Mouse (Mus musculus) intestine, embryonic 16.5 days (tissue): ENCODE results near the gene Map9. TPM values are rescaled to one million over a fixed set of nuclear protein-coding genes. Genes with fewer than 3 reads are reported as not detected.
"Not testable (repeated sequence)": the region's sequence is repeated elsewhere in the genome, so short reads cannot be mapped to it uniquely, and the experiment has no call there.

Source experiments
- ATAC-seq: fragments of 200-750 bp; cut with Nextera tagmentation; 2 replicates; pipeline ENCODE4 v1.8.0; 2017; ENCODE audit warnings: moderate TSS enrichment, moderate library complexity
- H3K27ac ChIP-seq: fragments of 300-500 bp; sonication (generic); 2 replicates; pipeline ENCODE4 v1.5.1; 2014; ENCODE audit warnings: mild to moderate bottlenecking, low read length
- H3K27me3 ChIP-seq: fragments of 300-500 bp; sonication (generic); replicated peaks from 2 replicates; pipeline ENCODE4 v1.6.1; 2014; ENCODE audit warnings: low read length, control low read depth, mixed read lengths; ENCODE audit not compliant: control insufficient read depth, insufficient read depth
- H3K36me3 ChIP-seq: fragments of 300-500 bp; sonication (generic); 2 replicates; pipeline ENCODE4 v1.6.1; 2014; ENCODE audit warnings: low read length, control low read depth; ENCODE audit not compliant: control insufficient read depth, insufficient read depth
- H3K4me1 ChIP-seq: fragments of 300-500 bp; sonication (generic); 2 replicates; pipeline ENCODE4 v1.6.1; 2014; ENCODE audit warnings: low read length, control low read depth, mixed read lengths; ENCODE audit not compliant: control insufficient read depth, insufficient read depth
- H3K4me2 ChIP-seq: fragments of 300-500 bp; sonication (generic); 2 replicates; pipeline ENCODE4 v1.6.1; 2014; ENCODE audit warnings: low read depth, low read length, control low read depth
- H3K4me3 ChIP-seq: fragments of 300-500 bp; sonication (generic); 2 replicates; pipeline ENCODE4 v1.5.1; 2014; ENCODE audit warnings: mild to moderate bottlenecking, low read length
- H3K9ac ChIP-seq: fragments of 300-500 bp; sonication (generic); 2 replicates; pipeline ENCODE4 v1.6.1; 2014; ENCODE audit warnings: low read depth, low read length
- H3K9me3 ChIP-seq: fragments of 300-500 bp; sonication (generic); 2 replicates; pipeline ENCODE4 v1.6.1; 2016; ENCODE audit warnings: low read length, control low read depth; ENCODE audit not compliant: control insufficient read depth
- WGBS: fragments of 180-500 bp; shearing (Covaris S2); extraction: QIAGEN DNeasy Blood & Tissue Kit; methylation state at CpG from one replicate; pipeline ENCODE4 v1.1.7; 2014; 5-methylcytosine and 5-hydroxymethylcytosine counted together
- polyA plus RNA-seq: library from polyadenylated mRNA; unstranded; fragments of >200 nt; fragmentation: Nextera tagmentation; extraction: Ambion mirVana; gene quantifications from 2 replicates; pipeline ENCODE4 v1.2.1, GENCODE M21; 2015

Gene Map9
- 4.5 and 4.7 TPM in 2 replicates for polyA plus RNA-seq

DNA sequence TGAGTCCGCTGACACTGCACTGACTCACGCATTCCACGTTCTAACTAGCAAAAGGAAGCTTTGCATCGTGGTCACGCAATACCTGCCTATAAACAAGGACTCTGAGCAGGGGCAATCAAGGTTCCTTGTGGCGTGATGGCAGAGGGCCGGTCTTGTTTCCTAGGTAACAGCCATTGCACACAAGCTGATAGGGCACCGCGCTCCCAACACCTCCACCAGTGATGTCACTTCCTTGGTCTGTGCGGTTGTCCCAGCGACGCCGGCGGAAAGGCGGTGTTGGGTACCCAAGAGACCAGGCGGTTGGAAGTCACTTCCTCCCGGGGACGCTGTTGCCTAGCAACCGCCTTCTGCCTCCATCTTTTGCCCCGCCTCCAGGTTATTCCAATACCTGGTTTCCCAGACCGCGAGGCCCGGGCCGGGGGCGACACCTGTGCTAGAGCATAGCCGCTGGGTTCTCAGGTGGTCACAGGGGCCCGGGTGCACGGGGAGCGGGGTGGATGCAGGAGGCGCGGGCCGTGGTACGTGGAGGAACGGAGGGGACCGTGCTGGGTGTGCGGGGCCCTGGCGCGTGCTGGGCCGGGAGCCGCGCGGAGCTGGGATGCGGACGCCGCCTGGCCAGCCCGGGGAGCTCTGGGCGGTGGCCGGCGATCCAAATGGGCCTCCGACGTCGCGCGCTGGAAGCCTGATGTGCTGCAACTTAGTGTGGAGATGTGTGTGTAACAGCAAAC is at the start of gene Map9:
Map9 (plus strand) TSS at position 248 of the 728 bp plus-strand sequence.
- peak within 1 kb of the TSS; percentile 70 for H3K9ac ChIP-seq

DNA sequence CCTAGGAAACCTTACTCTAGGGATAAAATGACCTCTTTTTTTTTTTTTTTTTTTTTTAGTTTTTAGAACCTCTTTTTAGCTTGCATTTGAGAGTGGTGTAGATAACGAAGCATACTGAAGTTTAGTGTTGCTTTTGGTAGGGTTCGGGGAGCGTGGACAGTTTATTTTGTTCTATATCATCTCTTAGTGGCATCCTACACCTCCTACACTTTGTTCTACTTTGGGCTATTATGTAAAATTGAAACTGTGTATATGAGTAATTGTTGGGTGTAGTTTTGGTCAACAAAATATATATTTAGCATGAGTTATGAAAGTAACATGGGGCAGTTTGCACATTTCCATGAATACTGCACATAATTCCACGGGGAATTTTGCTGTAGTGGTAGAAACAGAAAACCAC is 42.1 kb upstream of the Map9 start:
- 93% methylated on average over 4 of the region's 4 CpGs for WGBS
- no peak for ATAC-seq

More for the DNA sequence above, at the start of gene Map9:
- Histone ChIP-seq H3K27me3 (no peaks in the 10 kb centered on the region), H3K36me3 (no peaks in the 10 kb centered on the region), H3K9me3 (no peaks in the 10 kb centered on the region), H3K4me3 (peak within 1 kb of the TSS; percentile 79), H3K27ac (no peak within 1 kb of the TSS), H3K4me2 (peak within 1 kb of the TSS; percentile 85), H3K4me1 (peaks cover 3% of the 10 kb centered on the region; the same call in 1 of the 2 replicates)
- ATAC-seq, result peak; percentile 100
- under 1% methylated on average over 54 of the region's 54 CpGs for WGBS

DNA sequence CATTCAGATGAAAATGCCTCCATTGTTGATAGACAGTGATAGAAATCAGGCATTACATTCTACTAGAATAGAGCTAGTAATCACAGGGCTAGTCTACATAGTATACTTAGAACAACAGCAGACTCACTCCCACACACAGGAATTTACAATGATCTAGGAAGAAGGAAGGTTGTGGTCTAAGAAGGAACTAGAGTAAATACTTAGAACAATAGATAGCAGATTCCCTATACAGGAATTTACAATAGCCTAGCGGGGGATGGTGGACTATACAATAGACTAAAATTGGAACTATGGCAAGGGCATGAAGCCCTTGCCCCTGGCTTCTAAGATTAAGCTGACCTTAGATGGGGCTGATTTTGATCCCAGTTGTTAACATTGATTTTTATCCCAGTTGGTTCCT is 31.1 kb upstream of the Map9 start:
- H3K27me3 ChIP-seq, H3K4me2 ChIP-seq, H3K9ac ChIP-seq, H3K9me3 ChIP-seq, H3K36me3 ChIP-seq, ATAC-seq, H3K4me1 ChIP-seq, H3K4me3 ChIP-seq, H3K27ac ChIP-seq: not testable (repeated sequence)
- 89% methylated on average over 1 of the region's 1 CpGs for WGBS

More for the DNA sequence above, 42.1 kb upstream of the Map9 start:
- Histone ChIP-seq H3K4me3 (no peak overlapping the region), H3K27me3 (no peaks in the 10 kb centered on the region), H3K27ac (no peak overlapping the region), H3K9me3 (no peaks in the 10 kb centered on the region), H3K4me1 (no peaks in the 10 kb centered on the region), H3K9ac (no peak overlapping the region), H3K4me2 (no peak overlapping the region), H3K36me3 (no peaks in the 10 kb centered on the region)

DNA sequence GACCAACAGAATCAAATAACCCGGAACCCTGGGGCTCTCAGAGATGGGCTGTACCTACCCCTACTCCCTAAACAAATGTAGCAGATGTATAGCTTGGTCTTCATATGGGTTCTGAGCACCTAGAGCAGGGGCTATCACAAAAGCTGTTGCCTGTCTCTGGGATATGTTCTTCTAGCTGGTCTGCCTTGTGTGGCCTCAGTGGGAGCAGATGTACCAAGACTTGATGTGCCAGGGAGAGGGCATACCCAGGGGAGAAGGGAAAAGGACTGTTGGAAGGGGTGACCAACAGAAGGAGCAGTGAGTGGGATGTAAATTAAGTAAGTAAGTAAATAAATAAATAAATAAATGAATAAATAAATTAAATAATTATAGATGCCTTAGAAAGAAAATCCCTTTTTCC is 25.8 kb upstream of the Map9 start:
- Histone ChIP-seq H3K9ac (no peak overlapping the region), H3K4me1 (peaks cover 6% of the 10 kb centered on the region; the same call in 1 of the 2 replicates), H3K9me3 (no peaks in the 10 kb centered on the region), H3K4me2 (no peak overlapping the region), H3K27me3 (no peaks in the 10 kb centered on the region), H3K36me3 (no peaks in the 10 kb centered on the region), H3K27ac (no peak overlapping the region), H3K4me3 (no peak overlapping the region)
- ATAC-seq, result no peak
- 96% methylated on average over 1 of the region's 1 CpGs for WGBS

DNA sequence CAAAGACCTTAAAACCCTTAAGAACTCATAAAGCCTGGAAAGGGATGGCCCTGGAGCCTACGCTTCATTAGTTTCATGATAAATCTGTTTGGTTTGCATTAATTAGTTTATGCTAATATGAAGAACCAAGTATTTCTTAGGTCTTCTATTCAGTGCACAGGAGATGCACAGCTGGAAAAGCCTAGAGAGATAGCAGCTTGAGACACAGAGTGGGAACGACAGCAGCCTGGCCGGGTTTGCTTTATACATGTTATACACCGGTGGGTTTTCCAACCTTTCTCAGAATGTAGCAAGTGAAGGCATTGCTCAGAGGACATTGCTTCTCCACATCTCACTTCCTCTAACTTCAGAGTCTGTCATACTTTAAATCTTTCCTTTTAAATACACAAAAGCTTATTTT is 25.3 kb upstream of the Map9 start:
- no peak overlapping the region for H3K4me2 ChIP-seq
- 65% methylated on average over 4 of the region's 4 CpGs for WGBS
- H3K27ac ChIP-seq, result no peak overlapping the region
- no peaks in the 10 kb centered on the region for H3K9me3 ChIP-seq
- ATAC-seq, result no peak
- no peak overlapping the region for H3K9ac ChIP-seq
- H3K4me3 ChIP-seq, result no peak overlapping the region
- H3K36me3 ChIP-seq, result no peaks in the 10 kb centered on the region
- H3K4me1 ChIP-seq, result peaks cover 6% of the 10 kb centered on the region; the same call in 1 of the 2 replicates
- no peaks in the 10 kb centered on the region for H3K27me3 ChIP-seq

DNA sequence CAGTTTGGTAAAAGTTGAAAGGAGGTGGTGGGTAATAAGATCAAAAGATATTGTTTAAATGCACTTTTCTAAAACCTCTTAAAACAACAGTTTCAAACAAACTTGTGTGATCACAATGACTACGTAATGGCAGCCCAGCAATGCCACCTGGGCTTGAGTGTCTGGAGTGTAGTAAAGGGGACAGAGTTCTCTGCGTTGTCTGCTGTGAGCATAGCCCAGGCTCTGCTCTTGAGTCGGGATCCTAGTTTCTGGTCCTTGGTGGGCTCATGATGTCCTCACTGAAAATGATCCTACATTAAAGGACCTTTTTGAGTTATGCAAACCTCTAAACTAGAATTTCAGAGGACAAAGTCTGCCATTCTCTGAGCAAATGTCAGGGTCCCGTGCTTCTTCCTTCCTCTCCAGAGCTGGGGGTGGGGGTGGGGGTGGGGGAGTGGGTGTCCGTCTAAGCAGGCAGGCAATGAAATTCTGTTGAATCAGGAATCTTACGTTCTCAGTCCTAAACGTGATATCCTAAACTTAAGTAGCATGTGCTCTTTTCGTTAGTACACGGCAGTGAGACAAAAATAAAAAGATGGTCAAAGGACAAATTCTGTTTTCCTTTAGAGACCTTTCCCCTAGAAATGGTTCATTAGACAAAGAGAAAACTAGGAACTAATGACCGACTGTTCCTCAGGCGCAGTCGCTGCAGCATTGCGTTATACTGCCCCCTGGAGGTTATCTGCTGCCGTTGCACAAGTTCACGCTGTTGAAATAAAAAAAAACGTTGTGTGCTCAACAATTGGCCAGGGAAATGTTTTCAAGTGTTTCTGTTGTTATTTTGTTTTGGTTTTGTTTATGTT is 24.5 kb upstream of the Map9 start:
- Histone ChIP-seq H3K27ac (0 out of 2 replicates have a peak overlapping the region, but pooled peaks have one; percentile 9), H3K4me1 (peaks cover 6% of the 10 kb centered on the region; the same call in 1 of the 2 replicates), H3K4me2 (peak overlapping the region; percentile 44), H3K4me3 (peak overlapping the region; percentile 20), H3K9me3 (no peaks in the 10 kb centered on the region), H3K36me3 (no peaks in the 10 kb centered on the region), H3K27me3 (no peaks in the 10 kb centered on the region), H3K9ac (0 out of 2 replicates have a peak overlapping the region, but pooled peaks have one; percentile 24)
- ATAC-seq, result peak; percentile 77
- WGBS, result 8% methylated on average over 16 of the region's 16 CpGs

DNA sequence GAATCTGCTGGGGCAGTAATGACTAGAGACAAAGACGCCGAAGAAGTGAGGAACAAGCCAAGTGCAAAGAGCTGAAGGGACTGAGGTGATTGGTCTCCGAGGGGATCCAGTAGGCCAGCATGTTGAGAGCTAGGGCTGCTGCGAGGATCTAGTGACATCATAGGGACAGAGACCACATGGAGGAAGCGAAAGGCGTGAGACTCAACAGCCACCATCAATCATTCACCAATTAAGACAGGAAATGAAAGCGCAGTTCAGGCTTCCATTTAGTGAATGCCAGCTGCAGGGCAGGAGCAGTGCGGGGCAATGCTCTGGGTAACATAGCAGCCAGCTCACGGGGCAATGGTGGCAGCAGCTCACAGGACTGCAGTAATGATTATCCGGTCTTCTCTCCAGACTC is 17.7 kb upstream of the Map9 start:
- 72% methylated on average over 10 of the region's 10 CpGs for WGBS
- no peaks in the 10 kb centered on the region for H3K9me3 ChIP-seq
- ATAC-seq, result peak; percentile 36; the same call in 1 of the 2 replicates

DNA sequence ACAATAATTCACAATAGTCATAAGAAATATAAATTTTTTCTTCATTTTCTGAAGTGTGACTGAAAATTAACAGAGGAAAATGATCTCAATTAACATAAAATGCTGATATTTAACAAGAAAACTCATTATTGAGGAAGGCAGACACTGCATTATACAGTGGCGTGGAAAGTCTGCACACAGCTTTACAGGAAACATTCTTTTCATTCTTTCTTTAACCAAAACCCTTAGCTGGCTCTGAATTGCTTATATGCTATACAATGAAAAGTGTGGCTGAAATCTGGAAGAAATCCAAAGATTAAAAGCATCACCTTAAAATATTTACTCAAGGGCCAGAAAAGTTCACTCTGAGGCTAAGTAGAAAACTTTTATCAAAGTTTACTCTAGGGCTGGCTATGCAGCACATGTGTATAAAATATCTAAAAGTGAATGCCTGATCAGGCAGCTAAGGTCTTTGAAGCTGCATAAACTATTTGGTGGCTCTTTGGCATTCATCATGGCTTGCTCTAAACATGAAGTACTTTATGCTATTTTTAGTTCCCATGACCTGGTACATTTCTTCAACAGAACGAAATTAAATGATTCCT is 9.5 kb upstream of the Map9 start:
- H3K4me2 ChIP-seq, result no peak overlapping the region
- 38% methylated on average over 2 of the region's 2 CpGs for WGBS
- H3K27me3 ChIP-seq, result no peaks in the 10 kb centered on the region
- ATAC-seq, result peak; percentile 46; the same call in 1 of the 2 replicates
- H3K27ac ChIP-seq, result no peak overlapping the region
- H3K36me3 ChIP-seq, result no peaks in the 10 kb centered on the region
- no peak overlapping the region for H3K9ac ChIP-seq
- no peak overlapping the region for H3K4me3 ChIP-seq
- H3K4me1 ChIP-seq, result peaks cover 4% of the 10 kb centered on the region; the same call in 1 of the 2 replicates
- H3K9me3 ChIP-seq, result no peaks in the 10 kb centered on the region

More for the DNA sequence above, 17.7 kb upstream of the Map9 start:
- no peak overlapping the region for H3K9ac ChIP-seq
- H3K4me2 ChIP-seq, result no peak overlapping the region
- no peak overlapping the region for H3K27ac ChIP-seq
- no peaks in the 10 kb centered on the region for H3K36me3 ChIP-seq
- no peak overlapping the region for H3K4me3 ChIP-seq
- no peaks in the 10 kb centered on the region for H3K4me1 ChIP-seq
- H3K27me3 ChIP-seq, result no peaks in the 10 kb centered on the region

DNA sequence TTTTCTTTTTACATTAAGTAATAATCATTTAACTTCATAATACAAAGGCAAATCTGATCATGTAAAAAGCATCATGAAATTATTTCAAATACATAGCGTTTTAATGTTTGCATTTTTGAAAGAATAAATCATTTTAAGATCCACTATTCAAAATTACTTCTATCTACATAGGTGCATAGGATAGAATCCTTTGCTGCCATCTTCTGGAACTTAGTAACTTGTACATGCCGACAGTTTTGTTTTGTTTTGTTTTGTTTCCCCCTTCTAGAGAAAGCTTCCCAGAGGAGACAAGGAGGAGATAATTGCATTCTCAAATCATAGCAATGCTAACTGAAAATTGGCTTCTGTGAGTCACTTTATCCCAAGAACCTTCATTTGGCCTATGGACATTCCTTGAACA is 7.5 kb upstream of the Map9 start:
- Histone ChIP-seq H3K36me3 (no peaks in the 10 kb centered on the region), H3K4me3 (no peak overlapping the region), H3K27me3 (no peaks in the 10 kb centered on the region), H3K4me1 (peaks cover 4% of the 10 kb centered on the region; the same call in 1 of the 2 replicates), H3K27ac (no peak overlapping the region), H3K4me2 (no peak overlapping the region), H3K9ac (no peak overlapping the region), H3K9me3 (no peaks in the 10 kb centered on the region)
- WGBS, result 19% methylated on average over 2 of the region's 2 CpGs
- ATAC-seq, result no peak
